Mouse (Mus musculus) heart, postnatal 25 days (tissue): ENCODE measurements around the gene Nup160. TPM values are rescaled to one million over a fixed set of nuclear protein-coding genes. Genes with fewer than 3 reads are reported as not detected.

Experiments
- DNase-seq: peaks from one replicate; pipeline ENCODE4 v3.0.0; 2022; ENCODE audit warnings: low spot score
- intact Hi-C: fragments of 180-260 bp; cut with DNase I; formaldehyde crosslinking; loops from one replicate; pipeline ENCODE4 v1.15.1; 2025
- total RNA-seq, 2 experiments: library from RNA; stranded (reverse); gene quantifications; 2 replicates each; pipeline ENCODE4 v1.2.3; 2021

The Nup160 gene
- total RNA-seq, 2 experiments from 2014 or later: 9.8 to 12.5 TPM

- intact Hi-C loops: loop anchor here (10.0 kb wide), 1 partner anchor 325 kb away; no protein-coding TSS in a partner anchor
- no peak for DNase-seq
These were observed 62.9 kb downstream of the Nup160 start for GRCm38 (mm10) chr2:90739921-90740320.

GRCm38 (mm10) chr2:90744285-90745052 lies 67.5 kb downstream of the Nup160 start:
- no peak for DNase-seq
- intact Hi-C loops: loop anchor here (10.0 kb wide), 1 partner anchor 320 kb away; no protein-coding TSS in a partner anchor

- intact Hi-C loops: loop anchor here (10.0 kb wide), 1 partner anchor 320 kb away; no protein-coding TSS in a partner anchor
These were observed 68.2 kb downstream of the Nup160 start, which contains the start of gene Fnbp4 for GRCm38 (mm10) chr2:90745053-90745678. Gene Fnbp4 (plus strand): TSS chr2:90745370.

GRCm38 (mm10) chr2:90745740-90746537 lies 68.9 kb downstream of the Nup160 start:
- DNase-seq: peak; percentile 12
- intact Hi-C loops: loop anchor here (10.0 kb wide), 1 partner anchor 319 kb away; no protein-coding TSS in a partner anchor

More at GRCm38 (mm10) chr2:90745053-90745678, 68.2 kb downstream of the Nup160 start, which contains the start of gene Fnbp4:
- peak; percentile 99 for DNase-seq

- intact Hi-C loops: loop anchor here (10.0 kb wide), 1 partner anchor 318 kb away; no protein-coding TSS in a partner anchor
- no peak for DNase-seq
These were observed 69.5 kb downstream of the Nup160 start for GRCm38 (mm10) chr2:90746538-90746865.

- DNase-seq: no peak
- intact Hi-C loops: loop anchor here (10.0 kb wide), 1 partner anchor 318 kb away; no protein-coding TSS in a partner anchor
These were observed 70.1 kb downstream of the Nup160 start for GRCm38 (mm10) chr2:90747131-90747530.

GRCm38 (mm10) chr2:90749676-90750459 lies 72.9 kb downstream of the Nup160 start:
- intact Hi-C loops: loop anchor here (10.0 kb wide), 1 partner anchor 315 kb away; no protein-coding TSS in a partner anchor
- peak; percentile 2 for DNase-seq

- intact Hi-C loops: no loop called here
- DNase-seq: no peak
These were observed 76.5 kb downstream of the Nup160 start for GRCm38 (mm10) chr2:90753565-90753964.

GRCm38 (mm10) chr2:90754188-90754587 lies 77.2 kb downstream of the Nup160 start:
- no peak for DNase-seq
- intact Hi-C loops: no loop called here

GRCm38 (mm10) chr2:90765123-90765522 lies 88.1 kb downstream of the Nup160 start:
- DNase-seq: no peak
- intact Hi-C loops: no loop called here

GRCm38 (mm10) chr2:90781323-90781722 lies 104.3 kb downstream of the Nup160 start:
- DNase-seq: no peak
- intact Hi-C loops: no loop called here

GRCm38 (mm10) chr2:90781938-90782337 lies 104.9 kb downstream of the Nup160 start:
- intact Hi-C loops: no loop called here

GRCm38 (mm10) chr2:90782458-90782857 lies 105.4 kb downstream of the Nup160 start, which contains the start of gene Agbl2:
Gene Agbl2 (plus strand): TSS chr2:90782727.
- DNase-seq: no peak
- intact Hi-C loops: no loop called here

More at GRCm38 (mm10) chr2:90781938-90782337, 104.9 kb downstream of the Nup160 start:
- DNase-seq: no peak

GRCm38 (mm10) chr2:90782901-90783486 lies 106.0 kb downstream of the Nup160 start:
- intact Hi-C loops: no loop called here
- no peak for DNase-seq

Other genes with a start within 250 kb of the Nup160 start
- gene Ptprj, start 96.6 kb upstream of the Nup160 start, total RNA-seq: 1 to 10 TPM; 7.2 to 7.6 TPM
- gene Fnbp4, start 68.2 kb downstream of the Nup160 start, total RNA-seq: 10 to 100 TPM; 13.4 to 15.4 TPM
- 1 to 10 TPM; 1.1 to 1.2 TPM for gene Agbl2, start 105.5 kb downstream of the Nup160 start, total RNA-seq
- 100 to 1,000 TPM; 187 to 188 TPM for gene Mtch2, start 169.9 kb downstream of the Nup160 start, total RNA-seq
- gene C1qtnf4, start 208.6 kb downstream of the Nup160 start, total RNA-seq: 1 to 10 TPM; 3.6 to 4.1 TPM
- 10 to 100 TPM; 18.0 to 22.2 TPM for gene Kbtbd4, start 227.5 kb downstream of the Nup160 start, total RNA-seq
- 100 to 1,000 TPM; 854 to 889 TPM for gene Ndufs3, start 227.6 kb downstream of the Nup160 start, total RNA-seq